Mouse (Mus musculus): ENCODE measurements at regions not wholly inside any gene's neighbourhood (a gene's known extent, or its start where the extent isn't known, plus 50 kb on each side); places are given as distances from the start of the nearest gene placed in this dataset.

DNA sequence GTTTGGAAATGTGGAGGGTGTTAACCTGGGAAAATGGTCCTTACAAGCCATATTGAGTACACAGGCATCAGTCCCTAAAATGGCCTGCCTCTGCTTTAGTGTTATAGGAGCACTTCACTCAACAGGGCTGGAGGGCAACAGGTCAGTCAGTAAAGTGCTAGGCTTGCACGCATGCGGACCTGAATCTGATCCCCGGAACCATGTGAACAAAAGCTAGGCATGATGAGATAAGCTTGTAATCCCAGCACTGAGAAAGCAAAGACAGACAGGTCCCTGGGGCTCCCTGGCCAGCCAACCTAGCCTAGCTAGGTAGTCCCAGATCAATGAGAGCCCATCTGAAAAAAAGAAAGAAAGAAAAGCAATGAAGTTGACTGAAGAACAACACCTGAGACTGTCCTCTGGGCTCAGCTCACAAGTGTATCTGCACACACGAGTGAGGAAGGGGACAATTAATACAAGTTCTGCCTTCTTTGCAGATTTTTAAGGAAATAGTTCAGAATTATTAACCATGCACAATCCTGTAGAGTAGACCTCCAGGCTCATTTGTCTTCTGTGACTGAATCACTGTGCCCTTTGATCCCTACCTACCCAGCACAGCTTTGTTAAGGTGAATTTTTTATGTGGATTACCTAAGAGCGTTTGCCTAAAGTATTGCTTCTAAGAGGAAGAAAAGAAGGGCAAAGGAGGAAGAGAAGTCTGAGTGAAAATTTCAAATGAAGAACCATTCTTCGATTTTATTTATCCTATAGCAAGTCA lies 163.8 kb upstream of the Nt5e start:
- DNase-seq (ENCODE audit: low spot score), result no peak
- TF ChIP-seq POLR2A (IDR thresholded peaks at IDR 0.05; ENCODE audit: borderline replicate concordance, extremely low read depth, insufficient read depth, insufficient read length), result no peak
- no peak for ATAC-seq (ENCODE audit: low FRiP score, low read depth)
- Histone ChIP-seq H3K27me3 (ENCODE audit: control insufficient read depth, insufficient read depth, low read length) (no peaks in the 10 kb centered on the region), H3K4me3 (replicated peaks; ENCODE audit: low read length) (no peak overlapping the region), H3K4me2 (replicated peaks; ENCODE audit: low read depth, low read length, severe bottlenecking) (no peak overlapping the region), H3K4me1 (ENCODE audit: control insufficient read depth, insufficient read depth, low read length) (no peaks in the 10 kb centered on the region), H3K9ac (ENCODE audit: low read depth, low read length, severe bottlenecking) (no peak overlapping the region), H3K9me3 (ENCODE audit: control insufficient read depth, low read length) (no peaks in the 10 kb centered on the region), H3K36me3 (ENCODE audit: control insufficient read depth, insufficient read depth, low read length) (no peaks in the 10 kb centered on the region), H3K27ac (replicated peaks; ENCODE audit: low read depth, low read length) (no peak overlapping the region)
- 72% methylated on average over 6 of the region's 6 CpGs for WGBS

DNA sequence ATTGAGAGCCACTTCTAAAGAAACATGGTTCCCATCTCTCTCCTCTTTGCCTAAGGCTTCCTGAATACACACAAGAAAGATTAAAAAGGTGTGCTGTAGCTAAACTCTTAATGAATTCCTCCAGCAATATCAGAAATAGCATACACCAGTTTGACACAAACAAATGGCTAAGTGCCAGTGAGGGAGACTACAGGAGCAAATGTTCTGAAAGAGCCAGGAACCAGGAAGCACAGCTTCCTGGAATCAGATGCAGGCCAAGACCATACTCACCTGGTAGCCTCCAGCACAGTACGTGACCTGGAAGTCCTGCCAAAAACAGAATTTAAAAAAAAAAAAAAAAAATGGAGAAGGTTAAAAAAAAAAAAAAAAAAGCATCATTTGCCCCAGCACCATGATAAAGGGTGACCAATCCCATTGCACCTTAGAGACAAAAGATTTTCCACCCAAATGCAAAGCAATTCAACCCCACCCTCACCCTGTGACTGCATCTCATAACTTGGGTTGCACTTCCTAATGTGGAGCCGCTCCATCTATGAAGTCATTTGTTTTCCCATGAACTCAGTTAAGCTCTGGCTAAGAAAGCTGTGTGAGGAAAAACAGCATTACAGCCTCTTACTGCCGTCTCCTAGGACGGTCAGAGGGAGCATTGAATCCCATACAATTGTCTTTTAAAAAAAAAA lies 149.3 kb upstream of the Nt5e start:
- no peak overlapping the region for H3K4me2 ChIP-seq (replicated peaks; ENCODE audit: low read depth, low read length, severe bottlenecking)
- no peaks in the 10 kb centered on the region for H3K36me3 ChIP-seq (ENCODE audit: control insufficient read depth, insufficient read depth, low read length)
- DNase-seq (ENCODE audit: low spot score) (peak; percentile 71), ATAC-seq (ENCODE audit: low FRiP score, low read depth) (0 out of 2 replicates have a peak, but pooled peaks have one; percentile 14)
- WGBS, result 40% methylated on average over 4 of the region's 4 CpGs
- H3K4me1 ChIP-seq (ENCODE audit: control insufficient read depth, insufficient read depth, low read length), result peaks cover 16% of the 10 kb centered on the region
- H3K4me3 ChIP-seq (replicated peaks; ENCODE audit: low read length), result no peak overlapping the region
- H3K9me3 ChIP-seq (ENCODE audit: control insufficient read depth, low read length), result no peaks in the 10 kb centered on the region
- H3K9ac ChIP-seq (ENCODE audit: low read depth, low read length, severe bottlenecking), result no peak overlapping the region
- no peak overlapping the region for H3K27ac ChIP-seq (replicated peaks; ENCODE audit: low read depth, low read length)
- TF ChIP-seq POLR2A (IDR thresholded peaks at IDR 0.05; ENCODE audit: borderline replicate concordance, extremely low read depth, insufficient read depth, insufficient read length), result no peak
- no peaks in the 10 kb centered on the region for H3K27me3 ChIP-seq (ENCODE audit: control insufficient read depth, insufficient read depth, low read length)

DNA sequence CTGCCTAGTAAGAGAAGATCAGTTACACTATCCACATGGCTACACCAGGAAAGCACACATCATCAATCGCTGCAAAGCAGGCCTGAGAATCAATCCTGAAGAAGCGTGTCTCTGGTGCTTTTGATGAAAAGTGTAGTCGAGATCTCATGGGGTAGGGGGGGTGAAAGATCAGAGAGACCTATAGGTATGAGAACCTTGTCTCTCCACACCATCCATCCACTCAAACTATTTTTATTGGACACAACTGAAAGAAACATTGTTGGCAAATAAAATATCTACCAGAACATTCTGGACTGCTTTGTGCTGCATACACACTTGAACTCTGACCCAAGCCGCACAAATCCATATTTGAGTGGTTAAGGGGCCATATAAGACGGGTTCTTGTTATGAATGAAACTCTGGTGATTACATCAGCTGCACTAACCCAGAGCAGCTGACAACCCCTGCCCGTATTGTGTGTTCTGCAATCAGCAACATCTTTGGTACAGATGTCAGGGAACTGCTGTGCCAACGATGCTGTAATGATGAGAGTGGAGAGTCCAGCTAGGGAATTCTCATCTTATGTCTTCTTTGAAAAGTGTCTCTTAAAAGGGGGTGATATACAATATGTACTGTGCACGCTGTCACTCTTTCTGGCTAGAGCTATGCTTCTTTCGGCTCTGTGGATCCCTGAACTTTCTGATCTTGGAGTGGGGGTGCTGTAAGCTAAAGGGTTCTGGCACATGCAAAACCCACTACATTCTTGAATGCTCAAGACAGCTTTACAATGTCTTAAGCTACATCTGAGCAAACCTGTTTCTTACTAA lies 145.6 kb upstream of the Nt5e start:
- no peaks in the 10 kb centered on the region for H3K9me3 ChIP-seq (ENCODE audit: control insufficient read depth, low read length)
- H3K4me3 ChIP-seq (replicated peaks; ENCODE audit: low read length), result no peak overlapping the region
- H3K27ac ChIP-seq (replicated peaks; ENCODE audit: low read depth, low read length), result no peak overlapping the region
- WGBS, result 41% methylated on average over 9 of the region's 9 CpGs
- H3K27me3 ChIP-seq (ENCODE audit: control insufficient read depth, insufficient read depth, low read length), result no peaks in the 10 kb centered on the region
- DNase-seq (ENCODE audit: low spot score) (peak; percentile 78), ATAC-seq (ENCODE audit: low FRiP score, low read depth) (peak; percentile 75)
- no peaks in the 10 kb centered on the region for H3K36me3 ChIP-seq (ENCODE audit: control insufficient read depth, insufficient read depth, low read length)
- no peak overlapping the region for H3K9ac ChIP-seq (ENCODE audit: low read depth, low read length, severe bottlenecking)
- TF ChIP-seq POLR2A (IDR thresholded peaks at IDR 0.05; ENCODE audit: borderline replicate concordance, extremely low read depth, insufficient read depth, insufficient read length), result no peak
- H3K4me1 ChIP-seq (ENCODE audit: control insufficient read depth, insufficient read depth, low read length), result peaks cover 19% of the 10 kb centered on the region
- no peak overlapping the region for H3K4me2 ChIP-seq (replicated peaks; ENCODE audit: low read depth, low read length, severe bottlenecking)

- no peaks in the 10 kb centered on the region for H3K9me3 ChIP-seq (ENCODE audit: control insufficient read depth, low read length)
- H3K4me3 ChIP-seq (replicated peaks; ENCODE audit: low read length), result no peak overlapping the region
- H3K27ac ChIP-seq (replicated peaks; ENCODE audit: low read depth, low read length), result no peak overlapping the region
- H3K9ac ChIP-seq (ENCODE audit: low read depth, low read length, severe bottlenecking), result no peak overlapping the region
- 61% methylated on average over 7 of the region's 7 CpGs for WGBS
- ATAC-seq (ENCODE audit: low FRiP score, low read depth), result no peak
- H3K4me2 ChIP-seq (replicated peaks; ENCODE audit: low read depth, low read length, severe bottlenecking), result no peak overlapping the region
- no peak for DNase-seq (ENCODE audit: low spot score)
- no peaks in the 10 kb centered on the region for H3K27me3 ChIP-seq (ENCODE audit: control insufficient read depth, insufficient read depth, low read length)
- no peaks in the 10 kb centered on the region for H3K36me3 ChIP-seq (ENCODE audit: control insufficient read depth, insufficient read depth, low read length)
- TF ChIP-seq POLR2A (IDR thresholded peaks at IDR 0.05; ENCODE audit: borderline replicate concordance, extremely low read depth, insufficient read depth, insufficient read length), result no peak
- no peaks in the 10 kb centered on the region for H3K4me1 ChIP-seq (ENCODE audit: control insufficient read depth, insufficient read depth, low read length)
Observed at GRCm38 (mm10) chr9:88207378-88207777, 119.6 kb upstream of the Nt5e start.

DNA sequence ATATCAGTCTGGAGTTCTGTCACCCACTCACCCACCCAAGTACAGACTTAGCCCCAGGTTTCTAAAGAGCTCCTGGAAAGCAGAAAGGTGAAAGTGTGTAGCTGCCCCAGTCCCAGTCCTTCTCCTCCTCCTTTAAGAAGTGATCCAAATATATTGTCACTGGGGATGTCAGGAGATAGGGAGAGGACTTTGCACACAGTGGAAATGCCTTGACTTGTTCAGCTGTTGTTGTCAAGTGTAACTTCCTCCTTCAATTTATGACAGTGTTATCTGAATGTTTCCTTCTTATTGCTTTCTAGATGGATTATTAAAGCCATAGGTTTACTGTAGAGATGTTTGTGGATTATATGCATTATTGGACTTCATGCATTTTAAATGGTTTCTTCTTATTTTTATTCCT lies 119.0 kb upstream of the Nt5e start:
- no peaks in the 10 kb centered on the region for H3K27me3 ChIP-seq (ENCODE audit: control insufficient read depth, insufficient read depth, low read length)

More for the DNA sequence above, 119.0 kb upstream of the Nt5e start:
- no peak overlapping the region for H3K4me3 ChIP-seq (replicated peaks; ENCODE audit: low read length)
- no peaks in the 10 kb centered on the region for H3K36me3 ChIP-seq (ENCODE audit: control insufficient read depth, insufficient read depth, low read length)
- no peak for TF ChIP-seq POLR2A (IDR thresholded peaks at IDR 0.05; ENCODE audit: borderline replicate concordance, extremely low read depth, insufficient read depth, insufficient read length)
- no peaks in the 10 kb centered on the region for H3K4me1 ChIP-seq (ENCODE audit: control insufficient read depth, insufficient read depth, low read length)
- H3K4me2 ChIP-seq (replicated peaks; ENCODE audit: low read depth, low read length, severe bottlenecking), result no peak overlapping the region
- DNase-seq (ENCODE audit: low spot score) (no peak), ATAC-seq (ENCODE audit: low FRiP score, low read depth) (no peak)
- H3K9me3 ChIP-seq (ENCODE audit: control insufficient read depth, low read length), result no peaks in the 10 kb centered on the region
- H3K9ac ChIP-seq (ENCODE audit: low read depth, low read length, severe bottlenecking), result no peak overlapping the region
- H3K27ac ChIP-seq (replicated peaks; ENCODE audit: low read depth, low read length), result no peak overlapping the region
